Mouse (Mus musculus) Patski (cell line): ENCODE measurements around the gene Tead4. TPM values are rescaled to one million over a fixed set of nuclear protein-coding genes. Genes with fewer than 3 reads are reported as not detected.

Experiments
- ATAC-seq: fragments of 100-300 bp; one replicate; pipeline ENCODE4 v1.8.0; 2021
- CTCF ChIA-PET: fragments of 350-600 bp; sonication (Branson Sonifier 250); formaldehyde crosslinking; loops from one replicate; lab custom pipeline; 2022; ENCODE audit warnings: inconsistent platforms; lab: Charles Lee
- POLR2A ChIA-PET: fragments of 350-600 bp; sonication (Branson Sonifier 250); formaldehyde crosslinking; loops from one replicate; lab custom pipeline; 2022; ENCODE audit warnings: antibody characterized with exemption, inconsistent platforms; lab: Charles Lee
- DNase-seq: peaks from one replicate; pipeline ENCODE4 v3.0.0-alpha.2; 2011; ENCODE audit warnings: low read depth, low spot score
- H3K27me3 ChIP-seq: fragments of 371-371 bp; one replicate; pipeline ENCODE4 v1.5.1; 2021
- CTCF ChIP-seq: fragments of 100-300 bp; IDR thresholded peaks from one replicate; pipeline ENCODE4 v1.5.1; 2021
- in situ Hi-C: fragments of 300-500 bp; cut with MboI; formaldehyde crosslinking; loops from 3 replicates; pipeline ENCODE4 v1.11.1; 2018; ENCODE audit warnings: low pct_unique_long_range_greater_than_20kb, mixed read lengths
- polyA plus RNA-seq: library from polyadenylated mRNA; unstranded; gene quantifications from one replicate; pipeline ENCODE4 v1.2.3, GENCODE M21; 2021

Tead4 gene
- polyA plus RNA-seq, 1 experiment from 2014 or later = 6.1 TPM

GRCm38 (mm10) chr6:128183521-128183920 is 117.1 kb downstream of the Tead4 start:
- TF ChIP-seq CTCF = peak; percentile 21
- DNase-seq (no peak), ATAC-seq (no peak)
- in situ Hi-C loops = no loop called here
- ChIA-PET CTCF (interaction anchor here (1.2 kb wide), 1 partner anchor 13 kb away, joined by 4 read pairs; no protein-coding TSS in a partner anchor), POLR2A (no interaction called here)
- H3K27me3 ChIP-seq = no peaks in the 10 kb centered on the region

- no peak for TF ChIP-seq CTCF
- ATAC-seq = no peak
- ChIA-PET CTCF (interaction anchor here (0.9 to 3.3 kb wide), 3 partner anchors 19 to 37 kb away, joined by 3 to 14 read pairs (median 3); no protein-coding TSS in a partner anchor), POLR2A (no interaction called here)
- in situ Hi-C loops = no loop called here
- no peak for DNase-seq
- no peaks in the 10 kb centered on the region for H3K27me3 ChIP-seq
These were observed 119.4 kb downstream of the Tead4 start for GRCm38 (mm10) chr6:128181176-128181575.

- in situ Hi-C loops = no loop called here
- TF ChIP-seq CTCF = no peak
- no peak for DNase-seq
- H3K27me3 ChIP-seq = no peaks in the 10 kb centered on the region
- ChIA-PET CTCF (interaction anchor here (1.0 to 3.3 kb wide), 3 partner anchors 10 to 18 kb away, joined by 3 to 14 read pairs (median 4); no protein-coding TSS in a partner anchor), POLR2A (no interaction called here)
- ATAC-seq = no peak
These were observed 121.0 kb downstream of the Tead4 start for GRCm38 (mm10) chr6:128179651-128180050.

- DNase-seq (no peak), ATAC-seq (no peak)
- POLR2A ChIA-PET = no interaction called here
- in situ Hi-C loops = no loop called here
- H3K27me3 ChIP-seq = no peaks in the 10 kb centered on the region
- CTCF ChIA-PET = interaction anchor here (1.0 to 3.3 kb wide), 3 partner anchors 10 to 17 kb away, joined by 3 to 14 read pairs (median 4); no protein-coding TSS in a partner anchor
- peak; percentile 30 for TF ChIP-seq CTCF
These were observed 121.4 kb downstream of the Tead4 start for GRCm38 (mm10) chr6:128179247-128179646.

- no peaks in the 10 kb centered on the region for H3K27me3 ChIP-seq
- ChIA-PET CTCF (interaction anchor here (3.3 kb wide), 1 partner anchor 17 kb away, joined by 14 read pairs; no protein-coding TSS in a partner anchor), POLR2A (no interaction called here)
- ATAC-seq = no peak
- in situ Hi-C loops = no loop called here
- no peak for DNase-seq
- no peak for TF ChIP-seq CTCF
These were observed 121.9 kb downstream of the Tead4 start for GRCm38 (mm10) chr6:128178681-128179080.

Other genes with a start within 250 kb of the Tead4 start
- gene Tspan9, start 157.2 kb downstream of the Tead4 start, polyA plus RNA-seq = 135 TPM
- gene Tulp3, start 55.0 kb upstream of the Tead4 start, polyA plus RNA-seq = 79.6 TPM
- 47.2 TPM for gene Rhno1, start 62.1 kb upstream of the Tead4 start, polyA plus RNA-seq
- gene Foxm1, start 62.1 kb upstream of the Tead4 start, polyA plus RNA-seq = 45.4 TPM
- 0.44 TPM for gene Tex52, start 74.6 kb upstream of the Tead4 start, polyA plus RNA-seq
- not detected for gene Gm44596, start 74.7 kb upstream of the Tead4 start, polyA plus RNA-seq
- gene Nrip2, start 98.5 kb upstream of the Tead4 start, polyA plus RNA-seq = 38.9 TPM
- 20.4 TPM for gene Itfg2, start 124.1 kb upstream of the Tead4 start, polyA plus RNA-seq
- 284 TPM for gene Fkbp4, start 137.9 kb upstream of the Tead4 start, polyA plus RNA-seq
- gene Pzp, start 225.9 kb upstream of the Tead4 start, polyA plus RNA-seq = 0.04 TPM